Mouse (Mus musculus) neural tube, embryonic 15.5 days (tissue): ENCODE measurements around the gene Prpf40b. TPM values are rescaled to one million over a fixed set of nuclear protein-coding genes. Genes with fewer than 3 reads are reported as not detected.

Experiments used
- ATAC-seq: fragments of 200-750 bp; cut with Nextera tagmentation; 2 replicates; pipeline ENCODE4 v1.8.0; 2017; ENCODE audit warnings: mild to moderate bottlenecking, moderate TSS enrichment, moderate library complexity; ENCODE audit not compliant: low FRiP score
- H3K27ac ChIP-seq: fragments of 300-500 bp; sonication (generic); replicated peaks from 2 replicates; pipeline ENCODE4 v1.5.1; 2015; ENCODE audit warnings: mild to moderate bottlenecking, inconsistent platforms
- H3K27me3 ChIP-seq: fragments of 300-500 bp; sonication (generic); replicated peaks from 2 replicates; pipeline ENCODE4 v1.6.1; 2015; ENCODE audit warnings: inconsistent platforms
- H3K36me3 ChIP-seq: fragments of 300-500 bp; sonication (generic); 2 replicates; pipeline ENCODE4 v1.6.1; 2015; ENCODE audit warnings: inconsistent platforms
- H3K4me1 ChIP-seq: fragments of 300-500 bp; sonication (generic); 2 replicates; pipeline ENCODE4 v1.6.1; 2015; ENCODE audit warnings: inconsistent platforms
- H3K4me2 ChIP-seq: fragments of 300-500 bp; sonication (generic); 2 replicates; pipeline ENCODE4 v1.6.1; 2015; ENCODE audit warnings: inconsistent platforms, mild to moderate bottlenecking, moderate library complexity
- H3K4me3 ChIP-seq: fragments of 300-500 bp; sonication (generic); replicated peaks from 2 replicates; pipeline ENCODE4 v1.5.1; 2015; ENCODE audit warnings: mild to moderate bottlenecking, inconsistent platforms
- H3K9ac ChIP-seq: fragments of 300-500 bp; sonication (generic); replicated peaks from 2 replicates; pipeline ENCODE4 v1.6.1; 2015; ENCODE audit warnings: mild to moderate bottlenecking, inconsistent platforms
- H3K9me3 ChIP-seq: fragments of 300-500 bp; sonication (generic); replicated peaks from 2 replicates; pipeline ENCODE4 v1.6.1; 2016; ENCODE audit warnings: inconsistent platforms
- WGBS: fragments of 180-500 bp; shearing (Covaris S2); methylation state at CpG from one replicate; pipeline ENCODE4 v1.1.7; 2015; ENCODE audit warnings: mixed read lengths; 5-methylcytosine and 5-hydroxymethylcytosine counted together
- polyA plus RNA-seq: library from polyadenylated mRNA; unstranded; fragments of >200 nt; fragmentation: Nextera tagmentation; extraction: Ambion mirVana; gene quantifications from 2 replicates; pipeline ENCODE4 v1.2.1, GENCODE M21; 2015

The Prpf40b gene
- polyA plus RNA-seq, 1 experiment from 2014 or later, result 111 TPM

GRCm38 (mm10) chr15:99320168-99320674 lies 25.3 kb downstream of the Prpf40b start:
- no peak overlapping the region for H3K4me3 ChIP-seq
- H3K9me3 ChIP-seq, result no peaks in the 10 kb centered on the region
- peaks cover 9% of the 10 kb centered on the region; the same call in 1 of the 2 replicates for H3K4me1 ChIP-seq
- H3K4me2 ChIP-seq, result no peak overlapping the region
- WGBS, result 86% methylated on average over 10 of the region's 10 CpGs
- no peak for ATAC-seq
- H3K27me3 ChIP-seq, result no peaks in the 10 kb centered on the region
- peaks cover 79% of the 10 kb centered on the region for H3K36me3 ChIP-seq
- no peak overlapping the region for H3K9ac ChIP-seq
- 0 out of 2 replicates have a peak overlapping the region, but pooled peaks have one; percentile 37 for H3K27ac ChIP-seq

GRCm38 (mm10) chr15:99320978-99321377 lies 26.1 kb downstream of the Prpf40b start:
- no peak overlapping the region for H3K9ac ChIP-seq
- 86% methylated on average over 9 of the region's 9 CpGs for WGBS
- no peak for ATAC-seq
- H3K4me3 ChIP-seq, result no peak overlapping the region
- no peak overlapping the region for H3K4me2 ChIP-seq
- H3K9me3 ChIP-seq, result no peaks in the 10 kb centered on the region
- peak overlapping the region; percentile 24 for H3K27ac ChIP-seq
- peaks cover 73% of the 10 kb centered on the region for H3K36me3 ChIP-seq
- H3K27me3 ChIP-seq, result no peaks in the 10 kb centered on the region
- peaks cover 9% of the 10 kb centered on the region; the same call in 1 of the 2 replicates for H3K4me1 ChIP-seq

- H3K36me3 ChIP-seq, result peaks cover 58% of the 10 kb centered on the region
- ATAC-seq, result no peak
Observed at GRCm38 (mm10) chr15:99324151-99324550, 29.3 kb downstream of the Prpf40b start.

GRCm38 (mm10) chr15:99325598-99325997 lies 30.7 kb downstream of the Prpf40b start:
- WGBS, result 91% methylated on average over 6 of the region's 6 CpGs
- Histone ChIP-seq H3K9ac (no peak overlapping the region), H3K9me3 (no peaks in the 10 kb centered on the region), H3K27ac (no peak overlapping the region), H3K4me1 (no peaks in the 10 kb centered on the region), H3K4me3 (no peak overlapping the region), H3K4me2 (no peak overlapping the region), H3K27me3 (no peaks in the 10 kb centered on the region), H3K36me3 (peaks cover 45% of the 10 kb centered on the region)
- ATAC-seq, result no peak

More at GRCm38 (mm10) chr15:99324151-99324550, 29.3 kb downstream of the Prpf40b start:
- H3K4me3 ChIP-seq, result no peak overlapping the region
- 86% methylated on average over 9 of the region's 9 CpGs for WGBS
- H3K9ac ChIP-seq, result no peak overlapping the region
- no peak overlapping the region for H3K4me2 ChIP-seq
- H3K4me1 ChIP-seq, result no peaks in the 10 kb centered on the region
- no peaks in the 10 kb centered on the region for H3K9me3 ChIP-seq
- no peaks in the 10 kb centered on the region for H3K27me3 ChIP-seq
- no peak overlapping the region; the same call in 1 of the 2 replicates for H3K27ac ChIP-seq

GRCm38 (mm10) chr15:99326407-99326806 lies 31.5 kb downstream of the Prpf40b start:
- Histone ChIP-seq H3K4me2 (no peak overlapping the region), H3K27me3 (no peaks in the 10 kb centered on the region), H3K36me3 (peaks cover 37% of the 10 kb centered on the region), H3K9me3 (no peaks in the 10 kb centered on the region), H3K4me3 (no peak overlapping the region), H3K9ac (no peak overlapping the region), H3K27ac (peak overlapping the region; percentile 2; the same call in 1 of the 2 replicates), H3K4me1 (no peaks in the 10 kb centered on the region)
- whole genome bisulfite sequencing, result 60% methylated on average over 2 of the region's 2 CpGs
- no peak for ATAC-seq

- no peaks in the 10 kb centered on the region for H3K27me3 ChIP-seq
- ATAC-seq, result no peak
- no peak overlapping the region for H3K27ac ChIP-seq
- no peak overlapping the region for H3K4me3 ChIP-seq
- WGBS, result 87% methylated on average over 1 of the region's 1 CpGs
- peaks cover 31% of the 10 kb centered on the region for H3K36me3 ChIP-seq
- no peak overlapping the region for H3K9ac ChIP-seq
- peaks cover 3% of the 10 kb centered on the region; the same call in 1 of the 2 replicates for H3K4me1 ChIP-seq
- H3K4me2 ChIP-seq, result no peak overlapping the region
- no peaks in the 10 kb centered on the region for H3K9me3 ChIP-seq
Observed at GRCm38 (mm10) chr15:99326959-99327358, 32.1 kb downstream of the Prpf40b start.

- H3K27ac ChIP-seq, result no peak overlapping the region
- H3K9me3 ChIP-seq, result no peaks in the 10 kb centered on the region
- ATAC-seq, result no peak
- H3K36me3 ChIP-seq, result peaks cover 27% of the 10 kb centered on the region
- H3K9ac ChIP-seq, result no peak overlapping the region
- 97% methylated on average over 5 of the region's 5 CpGs for WGBS
- no peaks in the 10 kb centered on the region for H3K27me3 ChIP-seq
- no peak overlapping the region for H3K4me3 ChIP-seq
- H3K4me1 ChIP-seq, result peaks cover 14% of the 10 kb centered on the region
- H3K4me2 ChIP-seq, result no peak overlapping the region
Observed at GRCm38 (mm10) chr15:99328011-99328410, 33.1 kb downstream of the Prpf40b start.

GRCm38 (mm10) chr15:99330324-99330723 lies 35.4 kb downstream of the Prpf40b start:
- Histone ChIP-seq H3K27ac (no peak overlapping the region), H3K4me1 (peaks cover 32% of the 10 kb centered on the region), H3K9ac (no peak overlapping the region), H3K4me3 (no peak overlapping the region), H3K9me3 (no peaks in the 10 kb centered on the region), H3K4me2 (no peak overlapping the region), H3K36me3 (peaks cover 15% of the 10 kb centered on the region), H3K27me3 (no peaks in the 10 kb centered on the region)
- no peak for ATAC-seq
- WGBS, result 81% methylated on average over 2 of the region's 2 CpGs

- 80% methylated on average over 5 of the region's 5 CpGs for WGBS
- H3K9me3 ChIP-seq, result no peaks in the 10 kb centered on the region
- no peak overlapping the region for H3K4me2 ChIP-seq
- H3K27me3 ChIP-seq, result no peaks in the 10 kb centered on the region
- H3K36me3 ChIP-seq, result peaks cover 15% of the 10 kb centered on the region
- H3K4me3 ChIP-seq, result no peak overlapping the region
- H3K9ac ChIP-seq, result no peak overlapping the region
- peaks cover 37% of the 10 kb centered on the region for H3K4me1 ChIP-seq
- no peak for ATAC-seq
- no peak overlapping the region; the same call in 1 of the 2 replicates for H3K27ac ChIP-seq
Observed at GRCm38 (mm10) chr15:99331341-99331740, 36.5 kb downstream of the Prpf40b start.

GRCm38 (mm10) chr15:99332111-99332510 lies 37.2 kb downstream of the Prpf40b start:
- H3K4me2 ChIP-seq, result no peak overlapping the region
- ATAC-seq, result no peak

GRCm38 (mm10) chr15:99332921-99333675 lies 38.2 kb downstream of the Prpf40b start:
- no peak for ATAC-seq
- H3K4me1 ChIP-seq, result peaks cover 37% of the 10 kb centered on the region
- peak overlapping the region; percentile 72 for H3K27ac ChIP-seq
- WGBS, result 63% methylated on average over 9 of the region's 9 CpGs
- no peak overlapping the region for H3K4me3 ChIP-seq
- no peak overlapping the region for H3K4me2 ChIP-seq
- no peak overlapping the region for H3K9ac ChIP-seq
- H3K27me3 ChIP-seq, result no peaks in the 10 kb centered on the region
- peaks cover 4% of the 10 kb centered on the region for H3K36me3 ChIP-seq
- H3K9me3 ChIP-seq, result no peaks in the 10 kb centered on the region

More at GRCm38 (mm10) chr15:99332111-99332510, 37.2 kb downstream of the Prpf40b start:
- Histone ChIP-seq H3K4me3 (no peak overlapping the region), H3K27me3 (no peaks in the 10 kb centered on the region), H3K4me1 (peaks cover 37% of the 10 kb centered on the region), H3K36me3 (peaks cover 13% of the 10 kb centered on the region), H3K27ac (peak overlapping the region; percentile 72; the same call in 1 of the 2 replicates), H3K9me3 (no peaks in the 10 kb centered on the region), H3K9ac (no peak overlapping the region)

- ATAC-seq, result no peak
- no peak overlapping the region for H3K4me3 ChIP-seq
- no peak overlapping the region for H3K9ac ChIP-seq
- H3K9me3 ChIP-seq, result no peaks in the 10 kb centered on the region
- H3K36me3 ChIP-seq, result no peaks in the 10 kb centered on the region
- H3K4me1 ChIP-seq, result peaks cover 37% of the 10 kb centered on the region
- peak overlapping the region; percentile 72 for H3K27ac ChIP-seq
- no peak overlapping the region for H3K4me2 ChIP-seq
- H3K27me3 ChIP-seq, result no peaks in the 10 kb centered on the region
- 79% methylated on average over 3 of the region's 3 CpGs for WGBS
Observed at GRCm38 (mm10) chr15:99333676-99334065, 38.8 kb downstream of the Prpf40b start.
